Mouse (Mus musculus): Measurements from ENCODE around the gene Sh3d19. TPM values are rescaled to one million over a fixed set of nuclear protein-coding genes. Genes with fewer than 3 reads are reported as not detected.

Gene Sh3d19
- total and polyA plus RNA-seq, 3 experiments = 0.16 to 0.76 (median 0.33) TPM

DNA sequence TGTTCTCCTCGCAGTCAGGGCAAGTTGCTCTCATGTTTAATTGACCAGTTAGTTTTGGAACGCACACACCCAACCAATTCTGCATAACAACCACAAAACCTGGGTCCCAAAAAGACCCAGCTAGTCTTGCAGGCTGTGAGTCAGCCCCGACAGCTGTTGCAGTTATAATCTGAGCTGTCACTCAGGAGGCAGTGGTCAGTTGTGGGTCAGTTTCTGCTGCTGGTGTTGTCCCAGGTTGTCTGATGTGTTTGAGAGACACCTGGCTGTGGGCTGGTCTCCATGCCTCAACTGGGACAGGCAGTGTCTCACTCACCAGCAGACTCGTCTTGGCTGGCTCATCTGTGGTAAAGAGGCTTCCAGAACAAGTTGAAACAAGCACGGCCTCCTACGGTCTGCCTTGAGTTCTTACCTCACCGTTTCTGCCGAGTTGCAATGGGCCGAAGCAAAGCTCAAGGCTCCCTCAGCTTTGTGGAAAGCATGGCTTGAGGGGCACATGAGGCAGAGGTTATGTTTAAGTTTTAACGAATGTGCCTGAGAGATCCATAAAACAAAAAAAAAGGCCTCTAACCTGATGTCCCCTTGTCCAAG is 18.1 kb upstream of the Sh3d19 start (continued):
- TF ChIP-seq MEF2A (IDR thresholded peaks at IDR 0.05; ENCODE audit: borderline replicate concordance, low read depth, low read length) = peak; percentile 73
- TF ChIP-seq MAFK (IDR thresholded peaks at IDR 0.05; ENCODE audit: insufficient replicate concordance, low read length) = 0 out of 2 replicates have a peak, but pooled peaks have one; percentile 16
- TF ChIP-seq USF1 (IDR thresholded peaks at IDR 0.05; ENCODE audit: low read depth, low read length) = no peak
- peak; percentile 98 for TF ChIP-seq CHD1 (IDR thresholded peaks at IDR 0.05; ENCODE audit: low read depth, low read length)
- TF ChIP-seq TCF12 (IDR thresholded peaks at IDR 0.05; ENCODE audit: low read depth, low read length) = peak; percentile 96
- TF ChIP-seq ZNF384 (IDR thresholded peaks at IDR 0.05; ENCODE audit: low read depth, low read length) = no peak
- peak; percentile 63 for TF ChIP-seq BHLHE40 (IDR thresholded peaks at IDR 0.05; ENCODE audit: low read depth, low read length)
- no peak for TF ChIP-seq E2F4 (IDR thresholded peaks at IDR 0.05; ENCODE audit: insufficient replicate concordance, low read depth, low read length)
- no peak for TF ChIP-seq MAZ (IDR thresholded peaks at IDR 0.05; ENCODE audit: low read depth, low read length)
- no peak for TF ChIP-seq MXI1 (IDR thresholded peaks at IDR 0.05; ENCODE audit: low read depth, low read length)

DNA sequence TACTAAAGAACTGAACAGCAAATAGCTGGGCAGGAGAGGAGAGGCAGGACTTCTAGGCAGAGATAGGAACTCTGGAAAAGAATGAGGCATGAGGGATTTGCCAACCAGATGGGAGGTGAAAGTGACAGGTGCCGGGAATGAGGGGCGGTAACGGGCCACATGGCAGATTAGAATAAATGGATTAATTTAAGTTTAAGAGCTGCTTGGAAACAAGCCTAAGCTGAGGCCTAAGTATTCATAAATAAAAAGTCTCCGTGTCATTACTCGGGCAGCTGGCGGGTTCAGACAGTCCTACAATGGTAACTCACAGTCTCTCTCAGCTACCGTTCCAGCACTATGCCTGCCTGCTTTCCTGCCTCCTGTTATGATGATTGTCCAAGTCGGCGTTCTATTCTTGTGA is 15.6 kb upstream of the Sh3d19 start:
- Histone ChIP-seq H3K79me2 (replicated peaks; ENCODE audit: control insufficient read depth, extremely low read depth, insufficient read depth, poor library complexity, severe bottlenecking) (no peaks in the 10 kb centered on the region), H3K36me3 (replicated peaks in 1 of 2; ENCODE audit: control insufficient read depth in 1 of 2, insufficient read depth in 1 of 2, low read length in 1 of 2) (no peaks in the 10 kb centered on the region), H3K4me3 (replicated peaks in 1 of 3; ENCODE audit: low read depth in 2 of 3, low read length in 2 of 3, poor library complexity in 1 of 3) (no peak overlapping the region), H3K9ac (ENCODE audit: insufficient read depth, low read depth) (no peak overlapping the region), H3K27ac (ENCODE audit: insufficient read depth, low read depth) (no peak overlapping the region), H3K4me2 (ENCODE audit: insufficient read depth, low read depth, poor library complexity, severe bottlenecking) (no peak overlapping the region), H3K27me3 (replicated peaks) (no peaks in the 10 kb centered on the region), H3K9me3 (replicated peaks; ENCODE audit: low read length) (no peaks in the 10 kb centered on the region), H3K4me1 (ENCODE audit: control insufficient read depth in 1 of 2, insufficient read depth in 2 of 2) (peaks cover 10% of the 10 kb centered on the region in 2 experiments)
- in situ Hi-C loops (cut with MboI; ENCODE audit: low pct_ligation_motif_present, low pct_unique_long_range_greater_than_20kb, low sequenced_read_pairs) = no loop called here
- dilution Hi-C loops (cut with MboI; ENCODE audit: extremely low pct_ligation_motif_present, extremely low pct_unique_long_range_greater_than_20kb, low sequenced_read_pairs) = no loop called here
- no peak for DNase-seq (ENCODE audit: extremely low read depth)
- no peak for TF ChIP-seq JUND (conservative IDR thresholded peaks at IDR 0.05; ENCODE audit: low read depth, low read length)
- no peak for TF ChIP-seq ZMIZ1 (IDR thresholded peaks at IDR 0.05; ENCODE audit: low read depth, low read length)
- no peak for TF ChIP-seq USF2 (conservative IDR thresholded peaks at IDR 0.05; ENCODE audit: low read depth, low read length)
- no peak for TF ChIP-seq POLR2A (IDR thresholded peaks at IDR 0.05; ENCODE audit: low read depth, low read length)
- TF ChIP-seq UBTF (IDR thresholded peaks at IDR 0.05; ENCODE audit: low read depth, low read length) = no peak
- no peak for TF ChIP-seq CHD2 (IDR thresholded peaks at IDR 0.05; ENCODE audit: low read length)
- no peak for TF ChIP-seq RCOR1 (conservative IDR thresholded peaks at IDR 0.05; ENCODE audit: low read depth, low read length)
- TF ChIP-seq MAZ (IDR thresholded peaks at IDR 0.05; ENCODE audit: low read depth, low read length) = no peak
- no peak for TF ChIP-seq NELFE (IDR thresholded peaks at IDR 0.05; ENCODE audit: low read depth, low read length)
- TF ChIP-seq CTCF (conservative IDR thresholded peaks at IDR 0.05 in 1 of 2, IDR thresholded peaks at IDR 0.05 in 1 of 2; ENCODE audit: low read depth in 2 of 2, low read length in 2 of 2) = no peak
- TF ChIP-seq RAD21 (IDR thresholded peaks at IDR 0.05; ENCODE audit: low read depth, low read length) = no peak
- no peak for TF ChIP-seq ZNF384 (IDR thresholded peaks at IDR 0.05; ENCODE audit: low read depth, low read length)
- no peak for TF ChIP-seq CHD1 (IDR thresholded peaks at IDR 0.05; ENCODE audit: low read depth, low read length)
- no peak for TF ChIP-seq ELF1 (IDR thresholded peaks at IDR 0.05; ENCODE audit: low read depth, low read length)
- TF ChIP-seq EP300 (IDR thresholded peaks at IDR 0.05; ENCODE audit: low read length) = no peak
- no peak for TF ChIP-seq KAT2A (IDR thresholded peaks at IDR 0.05; ENCODE audit: insufficient replicate concordance, low read length)
- no peak for TF ChIP-seq BHLHE40 (IDR thresholded peaks at IDR 0.05; ENCODE audit: low read depth, low read length)
- no peak for TF ChIP-seq TBP (conservative IDR thresholded peaks at IDR 0.05; ENCODE audit: low read depth, low read length)
- TF ChIP-seq MAX (IDR thresholded peaks at IDR 0.05; ENCODE audit: low read length) = no peak
- no peak for TF ChIP-seq MXI1 (IDR thresholded peaks at IDR 0.05; ENCODE audit: low read depth, low read length)
